Mouse (Mus musculus): ENCODE measurements around the gene Tmem234.

- no peak for TF ChIP-seq EP300 (IDR thresholded peaks at IDR 0.05; ENCODE audit: insufficient read depth, low read depth, low read length)
- no peak for TF ChIP-seq CTCF (IDR thresholded peaks at IDR 0.05; ENCODE audit: low read depth, low read length)
- TF ChIP-seq POLR2A (IDR thresholded peaks at IDR 0.05; ENCODE audit: insufficient read depth, low read length), result no peak
These were observed 20.1 kb upstream of the Tmem234 start for GRCm38 (mm10) chr4:129580347-129580746.
